Mouse (Mus musculus) erythroblast, embryonic 14.5 days (primary cell): ENCODE data around the gene Cnot6. TPM values are rescaled to one million over a fixed set of nuclear protein-coding genes. Genes with fewer than 3 reads are reported as not detected.

Experiments used
- H3K27me3 ChIP-seq: 2 replicates; pipeline ENCODE4 v1.6.1; 2012; ENCODE audit warnings: inconsistent platforms; ENCODE audit not compliant: control insufficient read depth
- H3K36me3 ChIP-seq: 2 replicates; pipeline ENCODE4 v1.6.1; 2012; ENCODE audit warnings: mild to moderate bottlenecking, inconsistent platforms; ENCODE audit not compliant: control insufficient read depth
- H3K4me1 ChIP-seq: 2 replicates; pipeline ENCODE4 v1.6.1; 2012; ENCODE audit warnings: inconsistent platforms; ENCODE audit not compliant: control insufficient read depth
- H3K4me3 ChIP-seq: replicated peaks from 2 replicates; pipeline ENCODE3; 2012; ENCODE audit warnings: moderate library complexity, mild to moderate bottlenecking, inconsistent platforms
- H3K9me3 ChIP-seq: 2 replicates; pipeline ENCODE4 v1.6.1; 2012; ENCODE audit warnings: low read length, inconsistent platforms, mixed read lengths; ENCODE audit not compliant: control insufficient read depth
- GATA1 ChIP-seq: IDR thresholded peaks from 2 replicates; pipeline ENCODE4 v1.6.1; 2012; ENCODE audit warnings: low read length, inconsistent platforms, mixed read lengths
- TAL1 ChIP-seq: IDR thresholded peaks from 3 replicates; pipeline ENCODE4 v1.6.1; 2012; ENCODE audit warnings: low read length, inconsistent platforms, mixed read lengths
- polyA plus RNA-seq: library from polyadenylated mRNA; stranded (reverse); fragments of >175 nt; gene quantifications from 2 replicates; pipeline ENCODE4 v1.2.3, GENCODE M21; 2012

Cnot6 gene
- polyA plus RNA-seq, 1 experiment, result 0.94 TPM

GRCm38 (mm10) chr11:49739776-49740175 lies 27.3 kb upstream of the Cnot6 start:
- H3K4me3 ChIP-seq, result no peak overlapping the region
- no peaks in the 10 kb centered on the region for H3K27me3 ChIP-seq
- H3K36me3 ChIP-seq, result no peaks in the 10 kb centered on the region
- H3K9me3 ChIP-seq, result no peaks in the 10 kb centered on the region
- TF ChIP-seq TAL1 (no peak), GATA1 (no peak)
- H3K4me1 ChIP-seq, result no peaks in the 10 kb centered on the region

GRCm38 (mm10) chr11:49738659-49739406 lies 26.3 kb upstream of the Cnot6 start:
- Histone ChIP-seq H3K36me3 (no peaks in the 10 kb centered on the region), H3K4me1 (no peaks in the 10 kb centered on the region), H3K27me3 (no peaks in the 10 kb centered on the region), H3K4me3 (no peak overlapping the region), H3K9me3 (no peaks in the 10 kb centered on the region)
- no peak for TF ChIP-seq GATA1
- TF ChIP-seq TAL1, result no peak

- Histone ChIP-seq H3K9me3 (no peaks in the 10 kb centered on the region), H3K4me3 (no peak overlapping the region), H3K36me3 (no peaks in the 10 kb centered on the region), H3K27me3 (no peaks in the 10 kb centered on the region), H3K4me1 (no peaks in the 10 kb centered on the region)
- TF ChIP-seq TAL1 (no peak), GATA1 (no peak)
Measured at GRCm38 (mm10) chr11:49737625-49738024, 25.1 kb upstream of the Cnot6 start.

- Histone ChIP-seq H3K4me3 (no peak overlapping the region), H3K36me3 (no peaks in the 10 kb centered on the region), H3K27me3 (no peaks in the 10 kb centered on the region), H3K9me3 (no peaks in the 10 kb centered on the region), H3K4me1 (no peaks in the 10 kb centered on the region)
- TF ChIP-seq GATA1, result no peak
- no peak for TF ChIP-seq TAL1
Measured at GRCm38 (mm10) chr11:49734771-49735170, 22.2 kb upstream of the Cnot6 start.

GRCm38 (mm10) chr11:49730275-49730948 lies 17.9 kb upstream of the Cnot6 start:
- H3K4me3 ChIP-seq, result no peak overlapping the region

GRCm38 (mm10) chr11:49727877-49728276 lies 15.4 kb upstream of the Cnot6 start:
- no peaks in the 10 kb centered on the region for H3K36me3 ChIP-seq
- TF ChIP-seq TAL1 (no peak), GATA1 (no peak)
- no peaks in the 10 kb centered on the region for H3K27me3 ChIP-seq
- H3K4me3 ChIP-seq, result no peak overlapping the region
- no peaks in the 10 kb centered on the region for H3K9me3 ChIP-seq
- H3K4me1 ChIP-seq, result peaks cover 8% of the 10 kb centered on the region

More at GRCm38 (mm10) chr11:49730275-49730948, 17.9 kb upstream of the Cnot6 start:
- Histone ChIP-seq H3K4me1 (no peaks in the 10 kb centered on the region; the same call in none of the 2 replicates), H3K27me3 (no peaks in the 10 kb centered on the region), H3K36me3 (no peaks in the 10 kb centered on the region), H3K9me3 (no peaks in the 10 kb centered on the region)
- TF ChIP-seq TAL1 (no peak), GATA1 (no peak)

- no peaks in the 10 kb centered on the region for H3K9me3 ChIP-seq
- H3K27me3 ChIP-seq, result no peaks in the 10 kb centered on the region
- peaks cover 15% of the 10 kb centered on the region for H3K4me1 ChIP-seq
- H3K4me3 ChIP-seq, result no peak overlapping the region
- TF ChIP-seq TAL1 (no peak), GATA1 (no peak)
- no peaks in the 10 kb centered on the region for H3K36me3 ChIP-seq
Measured at GRCm38 (mm10) chr11:49726800-49727199, 14.3 kb upstream of the Cnot6 start.

GRCm38 (mm10) chr11:49724676-49725075 lies 12.2 kb upstream of the Cnot6 start:
- no peaks in the 10 kb centered on the region for H3K36me3 ChIP-seq
- peaks cover 33% of the 10 kb centered on the region for H3K4me1 ChIP-seq
- H3K27me3 ChIP-seq, result no peaks in the 10 kb centered on the region
- H3K4me3 ChIP-seq, result no peak overlapping the region
- no peaks in the 10 kb centered on the region for H3K9me3 ChIP-seq
- no peak for TF ChIP-seq TAL1
- TF ChIP-seq GATA1, result no peak

- Histone ChIP-seq H3K4me1 (peaks cover 36% of the 10 kb centered on the region), H3K27me3 (no peaks in the 10 kb centered on the region), H3K9me3 (no peaks in the 10 kb centered on the region), H3K36me3 (no peaks in the 10 kb centered on the region), H3K4me3 (no peak overlapping the region)
- TF ChIP-seq GATA1 (no peak), TAL1 (no peak)
Measured at GRCm38 (mm10) chr11:49723281-49723680, 10.8 kb upstream of the Cnot6 start.
